ENCODE assay signal across 8 mouse cellular contexts in the genomic region with DNA sequence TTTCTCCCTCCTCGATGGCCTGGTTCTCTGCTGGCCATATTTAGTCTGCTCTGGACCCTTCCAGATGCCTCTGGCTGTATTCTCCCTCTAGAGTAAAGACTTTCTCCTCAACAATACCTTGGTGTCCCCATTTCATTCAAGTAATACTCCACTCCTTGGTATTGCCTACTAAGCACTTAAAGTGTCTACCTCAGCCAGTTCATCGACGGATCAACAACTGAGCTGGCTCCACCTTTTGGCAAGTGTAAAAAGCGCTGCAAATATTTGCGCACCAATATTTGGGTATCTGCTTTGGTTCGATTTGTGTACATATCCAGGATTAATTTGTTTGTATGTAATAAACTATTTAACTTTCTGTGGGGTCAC. TPM values are rescaled to one million over a fixed set of nuclear protein-coding genes. Genes with fewer than 3 reads are reported as not detected.
A peak's percentile ranks its signal among the peaks of the same experiment; 100 is the strongest.
DNase-seq lines count a peak whose midpoint lies in the region; ATAC-seq and TF ChIP-seq lines count a peak whose summit lies in the region.

No protein-coding gene starts in this region.

- TF ChIP-seq RAD21 in CH12.LX (IDR thresholded peaks at IDR 0.05; ENCODE audit: low read depth, low read length), result peak; percentile 54

- peak overlapping the region; percentile 92 for H3K4me2 ChIP-seq in CH12.LX (ENCODE audit: insufficient read depth, low read depth, poor library complexity, severe bottlenecking)
- peak overlapping the region; percentile 81 for H3K4me2 ChIP-seq in forebrain, embryonic 11.5 days (ENCODE audit: low read depth, low read length, severe bottlenecking)
- peak overlapping the region; percentile 94 for H3K4me2 ChIP-seq in liver, embryonic 15.5 days

- no peak for DNase-seq in heart, embryonic 10.5 days (ENCODE audit: low spot score)
- no peak for DNase-seq in heart, postnatal 14 days
- no peak for DNase-seq in CH12.LX (ENCODE audit: extremely low read depth)
- no peak for DNase-seq in forebrain, embryonic 11.5 days (ENCODE audit: low spot score)
- DNase-seq in kidney, postnatal 10 days, result no peak

- 6% methylated on average over 6 of the region's 6 CpGs for WGBS in heart, embryonic 10.5 days
- WGBS in forebrain, embryonic 11.5 days, result 2% methylated on average over 6 of the region's 6 CpGs
- WGBS in liver, embryonic 15.5 days (ENCODE audit: insufficient replicate concordance), result 15% methylated on average over 6 of the region's 6 CpGs

- H3K36me3 ChIP-seq in heart, embryonic 10.5 days, result no peaks in the 10 kb centered on the region
- peaks cover 3 to 10% of the 10 kb centered on the region in 2 experiments for H3K36me3 ChIP-seq in CH12.LX (replicated peaks in 1 of 2; ENCODE audit: control insufficient read depth in 1 of 2, insufficient read depth in 1 of 2, low read length in 1 of 2)
- no peaks in the 10 kb centered on the region for H3K36me3 ChIP-seq in forebrain, embryonic 11.5 days (ENCODE audit: control insufficient read depth, insufficient read depth, low read length)
- no peaks in the 10 kb centered on the region for H3K36me3 ChIP-seq in liver, embryonic 15.5 days (replicated peaks)

- dilution Hi-C loops in CH12.LX (cut with MboI; ENCODE audit: extremely low pct_ligation_motif_present, extremely low pct_unique_long_range_greater_than_20kb, low sequenced_read_pairs), result no loop called here

- peak overlapping the region; percentile 77 for H3K4me3 ChIP-seq in heart, embryonic 10.5 days
- H3K4me3 ChIP-seq in CH12.LX (replicated peaks in 1 of 3; ENCODE audit: low read depth in 2 of 3, low read length in 2 of 3, poor library complexity in 1 of 3), result peak overlapping the region; percentile 29 to 63 (median 62)
- H3K4me3 ChIP-seq in forebrain, embryonic 11.5 days (ENCODE audit: low read depth, low read length), result peak overlapping the region; percentile 45
- H3K4me3 ChIP-seq in liver, embryonic 15.5 days (replicated peaks), result peak overlapping the region; percentile 68

- no peak for TF ChIP-seq POLR2A in CH12.LX (IDR thresholded peaks at IDR 0.05; ENCODE audit: low read depth, low read length)

- TF ChIP-seq CTCF in CH12.LX (conservative IDR thresholded peaks at IDR 0.05 in 1 of 2, IDR thresholded peaks at IDR 0.05 in 1 of 2; ENCODE audit: low read depth in 2 of 2, low read length in 2 of 2), result peak in 1 of 2 experiments; percentile 67; a peak in 2 of 4 replicates

- intact Hi-C loops in heart, postnatal 14 days (cut with DNase I), result loop anchor here (2.0 kb wide), 1 partner anchor 20 kb away; no protein-coding TSS in a partner anchor

- no peaks in the 10 kb centered on the region for H3K79me2 ChIP-seq in CH12.LX (replicated peaks; ENCODE audit: control insufficient read depth, extremely low read depth, insufficient read depth, poor library complexity, severe bottlenecking)

- H3K9me3 ChIP-seq in heart, embryonic 10.5 days, result no peaks in the 10 kb centered on the region
- no peaks in the 10 kb centered on the region for H3K9me3 ChIP-seq in CH12.LX (replicated peaks; ENCODE audit: low read length)
- no peaks in the 10 kb centered on the region for H3K9me3 ChIP-seq in forebrain, embryonic 11.5 days (ENCODE audit: control insufficient read depth, low read length)
- no peaks in the 10 kb centered on the region for H3K9me3 ChIP-seq in liver, embryonic 15.5 days (replicated peaks)

- no peaks in the 10 kb centered on the region for H3K27me3 ChIP-seq in heart, embryonic 10.5 days (ENCODE audit: insufficient read depth, poor library complexity, severe bottlenecking)
- no peaks in the 10 kb centered on the region for H3K27me3 ChIP-seq in CH12.LX (replicated peaks)
- H3K27me3 ChIP-seq in forebrain, embryonic 11.5 days (ENCODE audit: control insufficient read depth, insufficient read depth, low read length), result no peaks in the 10 kb centered on the region
- H3K27me3 ChIP-seq in liver, embryonic 15.5 days, result 0 out of 2 replicates have a peak, but pooled peaks cover 7% of the 10 kb centered on the region

- peak overlapping the region; percentile 74 for H3K9ac ChIP-seq in CH12.LX (ENCODE audit: insufficient read depth, low read depth)
- peak overlapping the region; percentile 74 for H3K9ac ChIP-seq in forebrain, embryonic 11.5 days (ENCODE audit: low read length)
- peak overlapping the region; percentile 76 for H3K9ac ChIP-seq in liver, embryonic 15.5 days

- in situ Hi-C loops in CH12.LX (cut with MboI; ENCODE audit: low pct_ligation_motif_present, low pct_unique_long_range_greater_than_20kb, low sequenced_read_pairs), result no loop called here

- no peak for TF ChIP-seq EP300 in CH12.LX (IDR thresholded peaks at IDR 0.05; ENCODE audit: low read length)

- peak overlapping the region; percentile 97 for H3K27ac ChIP-seq in heart, embryonic 10.5 days
- H3K27ac ChIP-seq in CH12.LX (ENCODE audit: insufficient read depth, low read depth), result peak overlapping the region; percentile 78
- peak overlapping the region; percentile 93 for H3K27ac ChIP-seq in forebrain, embryonic 11.5 days (ENCODE audit: low read depth, low read length)
- H3K27ac ChIP-seq in liver, embryonic 15.5 days (replicated peaks), result peak overlapping the region; percentile 98

- ATAC-seq in forebrain, embryonic 11.5 days (replicated peaks; ENCODE audit: low FRiP score), result peak; percentile 32; the same call in 1 of the 2 replicates
- peak; percentile 29 for ATAC-seq in liver, embryonic 15.5 days (ENCODE audit: insufficient read depth)
- no peak for ATAC-seq in monocyte, adult 5-6 weeks (replicated peaks; ENCODE audit: insufficient number of reproducible peaks, low FRiP score, low TSS enrichment, poor library complexity, severe bottlenecking)
- no peak for ATAC-seq in megakaryocyte progenitor cell, adult 5-6 weeks (replicated peaks; ENCODE audit: poor library complexity)

- H3K4me1 ChIP-seq in heart, embryonic 10.5 days, result peaks cover 26% of the 10 kb centered on the region
- peaks cover 17 to 44% of the 10 kb centered on the region in 2 experiments for H3K4me1 ChIP-seq in CH12.LX (ENCODE audit: control insufficient read depth in 1 of 2, insufficient read depth in 2 of 2)
- H3K4me1 ChIP-seq in forebrain, embryonic 11.5 days (replicated peaks; ENCODE audit: control insufficient read depth, insufficient read depth, low read length), result peaks cover 8% of the 10 kb centered on the region; the same call in 1 of the 2 replicates
- H3K4me1 ChIP-seq in liver, embryonic 15.5 days (replicated peaks), result peaks cover 42% of the 10 kb centered on the region

TF ChIP-seq in CH12.LX, 34 proteins besides CTCF, POLR2A, EP300 and RAD21:
- TF ChIP-seq E2F4 (IDR thresholded peaks at IDR 0.05; ENCODE audit: insufficient replicate concordance, low read depth, low read length) (0 out of 2 replicates have a peak, but pooled peaks have one; percentile 12), MAFK (IDR thresholded peaks at IDR 0.05; ENCODE audit: insufficient replicate concordance, low read length) (peak; percentile 92), ETS1 (conservative IDR thresholded peaks at IDR 0.05; ENCODE audit: low read depth, low read length) (peak; percentile 6; the same call in 1 of the 2 replicates), ZMIZ1 (IDR thresholded peaks at IDR 0.05; ENCODE audit: low read depth, low read length) (no peak), JUND (conservative IDR thresholded peaks at IDR 0.05; ENCODE audit: low read depth, low read length) (no peak), CHD1 (IDR thresholded peaks at IDR 0.05; ENCODE audit: low read depth, low read length) (no peak), MYC (IDR thresholded peaks at IDR 0.05; ENCODE audit: low read depth, low read length) (0 out of 2 replicates have a peak, but pooled peaks have one; percentile 16), USF1 (IDR thresholded peaks at IDR 0.05; ENCODE audit: low read depth, low read length) (no peak), SMC3 (IDR thresholded peaks at IDR 0.05; ENCODE audit: low read depth, low read length) (peak; percentile 43), KAT2A (IDR thresholded peaks at IDR 0.05; ENCODE audit: insufficient replicate concordance, low read length) (no peak)

RNA-seq across cellular contexts. Expression of a gene that starts 27.0 kb away (rescaled TPM):
- polyA plus RNA-seq in heart, embryonic 10.5 days (2016; fragmentation: Nextera tagmentation; extraction: Ambion mirVana), result 195 and 207 TPM in 2 replicates
- 10 to 100 TPM; 24.8 to 27.2 TPM for total RNA-seq in heart, postnatal 14 days (2021)
- 204 and 212 TPM in 2 replicates for total RNA-seq in CH12.LX (2012; rRNA removed)
- total RNA-seq in CH12.LX (2014; rRNA removed), result 123 and 205 TPM in 2 replicates
- 274 and 408 TPM in 2 replicates for polyA plus RNA-seq in CH12.LX (2012; ENCODE audit: insufficient read length, low read depth)
- 433 and 466 TPM in 2 replicates for polyA plus RNA-seq in forebrain, embryonic 11.5 days (2014; fragmentation: Nextera tagmentation; extraction: Ambion mirVana)
- polyA plus RNA-seq in liver, embryonic 15.5 days (2015; fragmentation: Nextera tagmentation; extraction: Ambion mirVana), result 108 and 124 TPM in 2 replicates
- total RNA-seq in monocyte, adult 5-6 weeks (2017), result 38.6 to 52.6 TPM (median 50.7 TPM) in 3 replicates
- 95.4 and 101 TPM in 2 replicates for total RNA-seq in megakaryocyte progenitor cell, adult 5-6 weeks (2015)
- total RNA-seq in megakaryocyte progenitor cell, adult 5-6 weeks (2017), result 88.5 and 107 TPM in 2 replicates

Comparison
In these comparisons a context has a peak if more than half of its experiments do, and no peak if none do; other contexts are left out.
1. ATAC-seq: peak in forebrain, embryonic 11.5 days (single experiment) and liver, embryonic 15.5 days (single experiment); none in monocyte, adult 5-6 weeks (single experiment) and megakaryocyte progenitor cell, adult 5-6 weeks (single experiment).
2. Peak in every context shown above with its lines, with median percentiles within 50 percentile points of each other: H3K27ac ChIP-seq, H3K4me3 ChIP-seq, H3K4me2 ChIP-seq and H3K9ac ChIP-seq.